ENCODE assay signal across 9 mouse cellular contexts in genomic region chr12:36317820-36318135, GRCm38 (mm10). TPM values are rescaled to one million over a fixed set of nuclear protein-coding genes. Genes with fewer than 3 reads are reported as not detected.
DNase-seq lines count a peak whose midpoint lies in the region; ATAC-seq and TF ChIP-seq lines count a peak whose summit lies in the region.
"Had no signal": no experiment of that assay in that cellular context is flagged by ENCODE, and none has a peak within 500 bp of the region (broad histone marks: within the 10 kb centered on the region; RNA-seq: fewer than 3 reads in every experiment).

No protein-coding gene starts in this region.

- H3K9ac ChIP-seq in heart, embryonic 11.5 days (ENCODE audit: low read depth, low read length): no peak overlapping the region
- no peak overlapping the region for H3K9ac ChIP-seq in embryonic facial prominence, embryonic 13.5 days
- no peak overlapping the region for H3K9ac ChIP-seq in intestine, embryonic 16.5 days (ENCODE audit: low read depth, low read length)

- peak overlapping the region; percentile 53; the same call in 1 of the 2 replicates for H3K4me3 ChIP-seq in heart, embryonic 11.5 days (ENCODE audit: low read depth, low read length)
- peak overlapping the region; percentile 54 for H3K4me3 ChIP-seq in embryonic facial prominence, embryonic 13.5 days
- H3K4me3 ChIP-seq in intestine, embryonic 16.5 days (ENCODE audit: low read length): no peak overlapping the region
- H3K4me3 ChIP-seq in midbrain, embryonic 10.5 days: 0 out of 2 replicates have a peak overlapping the region, but pooled peaks have one; percentile 62
- no peak overlapping the region for H3K4me3 ChIP-seq in cerebellum, adult 2 months (replicated peaks; ENCODE audit: insufficient read depth, low read depth, low read length)

- DNase-seq in heart, postnatal 25 days (ENCODE audit: low spot score): no peak
- DNase-seq in midbrain, embryonic 10.5 days (ENCODE audit: low spot score): no peak
- DNase-seq in urinary bladder, adult 2 months (ENCODE audit: low spot score): no peak
- no peak for DNase-seq in T-cell, adult 2 months (ENCODE audit: low spot score)
- no peak for DNase-seq in cerebellum, adult 2 months
- DNase-seq: cerebellum, adult 8-10 months had no signal

- intact Hi-C loops in heart, postnatal 25 days (cut with DNase I): no loop called here

- no peak for TF ChIP-seq CTCF in cerebellum, adult 2 months (IDR thresholded peaks at IDR 0.05; ENCODE audit: borderline replicate concordance, insufficient read depth, low read depth, low read length)

- H3K9me3 ChIP-seq in heart, embryonic 11.5 days (replicated peaks; ENCODE audit: control insufficient read depth, low read length): no peaks in the 10 kb centered on the region
- H3K9me3 ChIP-seq in embryonic facial prominence, embryonic 13.5 days: no peaks in the 10 kb centered on the region
- H3K9me3 ChIP-seq in intestine, embryonic 16.5 days (ENCODE audit: control insufficient read depth, low read length): no peaks in the 10 kb centered on the region
- H3K9me3 ChIP-seq in midbrain, embryonic 10.5 days (replicated peaks): no peaks in the 10 kb centered on the region

- no peaks in the 10 kb centered on the region; the same call in 1 of the 2 replicates for H3K4me1 ChIP-seq in heart, embryonic 11.5 days (ENCODE audit: control insufficient read depth, insufficient read depth, low read length)
- peaks cover 19% of the 10 kb centered on the region for H3K4me1 ChIP-seq in embryonic facial prominence, embryonic 13.5 days
- no peaks in the 10 kb centered on the region for H3K4me1 ChIP-seq in intestine, embryonic 16.5 days (ENCODE audit: control insufficient read depth, insufficient read depth, low read length)
- peaks cover 30% of the 10 kb centered on the region for H3K4me1 ChIP-seq in midbrain, embryonic 10.5 days
- no peaks in the 10 kb centered on the region for H3K4me1 ChIP-seq in cerebellum, adult 2 months (ENCODE audit: control insufficient read depth, insufficient read depth, low read length)

- peak overlapping the region; percentile 88 for H3K4me2 ChIP-seq in heart, embryonic 11.5 days
- peak overlapping the region; percentile 85 for H3K4me2 ChIP-seq in embryonic facial prominence, embryonic 13.5 days
- peak overlapping the region; percentile 89 for H3K4me2 ChIP-seq in intestine, embryonic 16.5 days (ENCODE audit: low read depth, low read length)

- no peaks in the 10 kb centered on the region for H3K36me3 ChIP-seq in heart, embryonic 11.5 days (ENCODE audit: control insufficient read depth, insufficient read depth, low read length)
- no peaks in the 10 kb centered on the region for H3K36me3 ChIP-seq in embryonic facial prominence, embryonic 13.5 days
- H3K36me3 ChIP-seq in intestine, embryonic 16.5 days (ENCODE audit: control insufficient read depth, insufficient read depth, low read length): no peaks in the 10 kb centered on the region
- H3K36me3 ChIP-seq in midbrain, embryonic 10.5 days: no peaks in the 10 kb centered on the region

- 18% methylated on average over 3 of the region's 3 CpGs for WGBS in heart, embryonic 11.5 days (ENCODE audit: insufficient replicate concordance)
- WGBS in embryonic facial prominence, embryonic 13.5 days: 13% methylated on average over 3 of the region's 3 CpGs
- 28% methylated on average over 3 of the region's 3 CpGs for WGBS in intestine, embryonic 16.5 days
- 27% methylated on average over 3 of the region's 3 CpGs for WGBS in midbrain, embryonic 10.5 days
- 12% methylated on average over 3 of the region's 3 CpGs for WGBS in cerebellum, adult 2 months

- no peak for ATAC-seq in heart, embryonic 11.5 days (replicated peaks; ENCODE audit: insufficient number of reproducible peaks, low FRiP score, low TSS enrichment)
- no peak for ATAC-seq in embryonic facial prominence, embryonic 13.5 days (ENCODE audit: insufficient number of reproducible peaks, insufficient read depth, low FRiP score, low TSS enrichment, low read depth)
- no peak for ATAC-seq in intestine, embryonic 16.5 days

- no peak overlapping the region for H3K27ac ChIP-seq in heart, embryonic 11.5 days (ENCODE audit: low read depth, low read length)
- peak overlapping the region; percentile 95 for H3K27ac ChIP-seq in embryonic facial prominence, embryonic 13.5 days
- no peak overlapping the region for H3K27ac ChIP-seq in intestine, embryonic 16.5 days (ENCODE audit: low read length)
- no peak overlapping the region for H3K27ac ChIP-seq in midbrain, embryonic 10.5 days (replicated peaks)
- H3K27ac ChIP-seq in cerebellum, adult 2 months (ENCODE audit: insufficient read depth, low read length): no peak overlapping the region

- H3K27me3 ChIP-seq in heart, embryonic 11.5 days (ENCODE audit: control insufficient read depth, insufficient read depth, low read length): no peaks in the 10 kb centered on the region
- no peaks in the 10 kb centered on the region for H3K27me3 ChIP-seq in embryonic facial prominence, embryonic 13.5 days
- no peaks in the 10 kb centered on the region for H3K27me3 ChIP-seq in intestine, embryonic 16.5 days (replicated peaks; ENCODE audit: control insufficient read depth, insufficient read depth, low read length)
- peaks cover 15% of the 10 kb centered on the region for H3K27me3 ChIP-seq in midbrain, embryonic 10.5 days (ENCODE audit: low read depth, poor library complexity, severe bottlenecking)
- H3K27me3 ChIP-seq in cerebellum, adult 2 months (ENCODE audit: control insufficient read depth, insufficient read depth, low read length): no peaks in the 10 kb centered on the region

- no peak for TF ChIP-seq POLR2A in cerebellum, adult 2 months (IDR thresholded peaks at IDR 0.05; ENCODE audit: borderline replicate concordance, insufficient read depth, low read length)

RNA-seq across cellular contexts. Expression of gene Sostdc1, which starts 3.8 kb away (rescaled TPM):
- polyA plus RNA-seq in heart, embryonic 11.5 days (2014; fragmentation: Nextera tagmentation; extraction: Ambion mirVana): 1.00 and 1.8 TPM in 2 replicates
- under 1 TPM; 0.18 to 0.39 TPM for total RNA-seq in heart, postnatal 25 days (2021)
- 180 and 202 TPM in 2 replicates for polyA plus RNA-seq in embryonic facial prominence, embryonic 13.5 days (2015; fragmentation: Nextera tagmentation; extraction: Ambion mirVana)
- polyA plus RNA-seq in intestine, embryonic 16.5 days (2015; fragmentation: Nextera tagmentation; extraction: Ambion mirVana): 4.6 and 6.0 TPM in 2 replicates
- 11.6 and 14.3 TPM in 2 replicates for polyA plus RNA-seq in midbrain, embryonic 10.5 days (2016; fragmentation: Nextera tagmentation; extraction: Ambion mirVana)
- 10.8 and 14.8 TPM in 2 replicates for polyA plus RNA-seq in urinary bladder, adult 2 months (2012; rRNA removed)
- polyA plus RNA-seq in cerebellum, adult 2 months (2012; rRNA removed): 2.3 and 7.5 TPM in 2 replicates

Comparison
In these comparisons a context has a peak if more than half of its experiments do, and no peak if none do; other contexts are left out.
1. H3K4me3 ChIP-seq: peak in heart, embryonic 11.5 days (single experiment), embryonic facial prominence, embryonic 13.5 days (single experiment) and midbrain, embryonic 10.5 days (single experiment); none in intestine, embryonic 16.5 days (single experiment) and cerebellum, adult 2 months (single experiment).
2. RNA of gene Sostdc1, which starts 3.8 kb away (polyA plus RNA-seq): 180 to 202 TPM in embryonic facial prominence, embryonic 13.5 days; 11.6 to 14.3 TPM in midbrain, embryonic 10.5 days, 10.8 to 14.8 TPM in urinary bladder, adult 2 months, 4.6 to 6.0 TPM in intestine, embryonic 16.5 days, 2.3 to 7.5 TPM in cerebellum, adult 2 months and 1.00 to 1.8 TPM in heart, embryonic 11.5 days; every median in the first group is over 10 times any median in the second.
3. Peak in every context shown above with its lines, with median percentiles within 50 percentile points of each other: H3K4me2 ChIP-seq.